Mouse (Mus musculus): ENCODE data around the gene Htr6.

GRCm38 (mm10) chr4:139096201-139096600 lies 20.8 kb upstream of the Htr6 start:
- TF ChIP-seq CTCF (IDR thresholded peaks at IDR 0.05; ENCODE audit: extremely low read depth, insufficient read length, insufficient replicate concordance, low read depth, low read length) (no peak), POLR2A (IDR thresholded peaks at IDR 0.05; ENCODE audit: low read depth, low read length) (no peak)

All from small intestine, adult 2 months (tissue).